Mouse (Mus musculus) spleen, adult 18-20 months (tissue): ENCODE measurements around the gene Otub2.

Experiments used
- DNase-seq, 2 experiments: peaks; one replicate each; pipeline ENCODE4 v3.0.0; 2022; ENCODE audit warnings: mixed read lengths in 2 of 2

The Otub2 gene

DNA sequence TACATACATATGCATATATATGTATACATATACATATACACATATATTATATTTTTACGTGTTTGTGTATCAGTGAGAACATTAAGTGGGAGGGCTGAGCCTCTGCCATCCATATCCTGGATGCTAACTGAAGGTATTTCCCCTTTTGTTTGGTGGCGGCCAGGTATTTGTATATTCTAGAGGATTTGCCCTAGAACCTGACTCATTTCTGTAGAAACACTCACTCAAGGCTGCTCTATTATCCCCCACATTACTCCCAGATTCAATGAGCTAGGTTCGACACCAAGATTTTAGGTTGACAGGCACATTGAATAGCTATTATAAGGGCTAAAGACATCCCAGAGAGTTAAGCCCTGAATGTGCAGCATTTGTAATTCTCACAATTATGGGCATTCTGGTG lies 56.6 kb downstream of the Otub2 start:
- no peak for DNase-seq

GRCm38 (mm10) chr12:103453361-103453760 lies 64.9 kb downstream of the Otub2 start:
- no peak for DNase-seq
